Mouse (Mus musculus): ENCODE data around the gene Ccdc115. TPM values are rescaled to one million over a fixed set of nuclear protein-coding genes. Genes with fewer than 3 reads are reported as not detected.

The Ccdc115 gene
- polyA plus RNA-seq (2014; fragmentation: Illumina TruSeq; extraction: RNeasy Lipid Tissue Mini Kit (QIAGEN cat#74804); ENCODE audit: low read depth, low replicate concordance), result 19.5 TPM

DNA sequence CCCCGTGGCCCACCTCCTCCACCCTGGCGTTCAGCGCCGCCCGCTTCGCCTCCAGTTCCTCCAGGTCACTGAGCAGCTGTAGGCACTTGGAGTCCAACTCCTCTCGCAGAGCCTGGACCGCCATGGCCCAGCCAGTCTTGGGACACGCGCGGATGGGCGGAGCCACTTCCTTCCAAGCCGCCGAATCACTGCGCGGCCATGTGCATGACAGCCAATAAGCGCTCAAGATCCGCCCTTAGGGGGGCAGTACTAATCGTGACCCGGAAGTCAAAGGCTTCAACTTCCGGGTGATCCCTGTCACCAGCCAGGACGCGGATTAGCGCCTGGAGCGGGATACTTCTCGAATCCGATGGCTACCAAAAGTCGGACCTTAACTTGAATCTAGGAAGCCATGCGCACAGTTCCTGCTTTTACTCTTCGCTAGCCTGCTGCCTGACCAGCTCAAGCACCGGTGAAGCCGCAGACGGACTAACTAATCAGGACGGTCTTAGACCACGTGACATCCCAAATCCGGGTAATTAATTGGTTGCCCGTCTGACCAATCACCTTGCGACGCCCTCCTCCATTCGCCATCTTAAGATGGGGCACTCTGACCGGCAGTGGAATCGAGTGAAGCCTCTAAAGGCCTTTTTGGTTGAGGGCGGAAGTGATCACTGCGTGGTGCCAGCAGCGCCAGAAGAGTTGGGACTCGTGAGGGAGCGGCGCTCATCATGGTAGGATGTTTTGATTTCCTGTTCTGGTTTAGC, at the start of gene Ccdc115, which contains the start of gene Imp4:
Gene Ccdc115, minus strand, starts transcription at position 458 of the 746 bp plus-strand sequence.
Gene Imp4, plus strand, starts transcription at position 637 of the 746 bp plus-strand sequence.

DNA sequence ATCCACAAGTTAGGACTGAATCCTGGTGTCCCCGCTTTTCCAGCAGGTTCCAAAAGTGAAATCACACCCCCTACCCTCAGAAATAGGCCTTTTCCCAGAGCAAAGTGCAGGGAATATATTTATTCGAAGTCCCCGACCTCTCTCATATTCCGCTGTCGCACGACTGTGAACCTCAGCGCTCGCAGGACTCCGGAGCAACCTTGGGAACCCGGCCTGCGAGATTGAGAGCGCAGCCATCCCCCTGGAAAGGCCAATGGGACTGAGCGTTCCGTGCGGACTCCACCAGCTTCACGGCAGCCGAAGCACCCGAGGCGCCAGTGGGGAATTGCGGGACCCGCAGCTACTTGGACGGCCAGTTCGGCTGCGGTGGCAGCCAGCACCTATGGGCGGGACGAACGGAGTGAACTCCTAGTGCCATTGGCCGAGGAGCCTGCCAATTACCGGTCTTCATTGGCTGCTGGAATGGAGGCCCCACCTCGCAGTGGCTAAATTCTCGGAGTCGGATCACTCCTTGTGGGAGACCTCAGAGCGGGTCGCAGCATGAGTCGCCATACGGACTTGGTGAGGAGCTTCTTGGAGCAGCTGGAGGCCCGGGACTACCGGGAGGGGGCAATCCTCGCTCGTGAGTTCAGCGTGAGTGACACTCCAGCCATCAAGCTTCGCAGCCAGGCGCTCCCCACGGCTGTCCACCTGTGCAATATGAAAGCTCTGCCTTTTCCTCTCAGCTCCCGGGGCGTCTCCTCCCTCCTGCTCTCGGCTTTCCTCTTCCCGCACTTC, 20.0 kb upstream of the Ccdc115 start, which contains the start of gene Ptpn18:
Gene Ptpn18, plus strand, starts transcription at position 479 of the 777 bp plus-strand sequence.

Other genes with a start within 250 kb of the Ccdc115 start
- gene Imp4, start 179 bp upstream of the Ccdc115 start, polyA plus RNA-seq (2014; fragmentation: Illumina TruSeq; extraction: RNeasy Lipid Tissue Mini Kit (QIAGEN cat#74804); ENCODE audit: low read depth, low replicate concordance), result 12.0 TPM
- gene Ptpn18, start 20.1 kb upstream of the Ccdc115 start, polyA plus RNA-seq (2014; fragmentation: Illumina TruSeq; extraction: RNeasy Lipid Tissue Mini Kit (QIAGEN cat#74804); ENCODE audit: low read depth, low replicate concordance), result 28.5 TPM
- not detected for gene Prss39, start 58.7 kb upstream of the Ccdc115 start, polyA plus RNA-seq (2014; fragmentation: Illumina TruSeq; extraction: RNeasy Lipid Tissue Mini Kit (QIAGEN cat#74804); ENCODE audit: low read depth, low replicate concordance)
- gene Cfc1, start 96.0 kb upstream of the Ccdc115 start, polyA plus RNA-seq (2014; fragmentation: Illumina TruSeq; extraction: RNeasy Lipid Tissue Mini Kit (QIAGEN cat#74804); ENCODE audit: low read depth, low replicate concordance), result not detected
- gene Prss40, start 121.3 kb upstream of the Ccdc115 start, polyA plus RNA-seq (2014; fragmentation: Illumina TruSeq; extraction: RNeasy Lipid Tissue Mini Kit (QIAGEN cat#74804); ENCODE audit: low read depth, low replicate concordance), result not detected
- gene Amer3, start 140.0 kb upstream of the Ccdc115 start, polyA plus RNA-seq (2014; fragmentation: Illumina TruSeq; extraction: RNeasy Lipid Tissue Mini Kit (QIAGEN cat#74804); ENCODE audit: low read depth, low replicate concordance), result not detected

Measured in sigmoid colon, adult 10 weeks (tissue).